Mouse (Mus musculus) lung, adult 2 months (tissue): ENCODE results near the gene Ogfr. TPM values are rescaled to one million over a fixed set of nuclear protein-coding genes. Genes with fewer than 3 reads are reported as not detected.

Experiments used
- DNase-seq: peaks from one replicate; pipeline ENCODE4 v3.0.0; 2022
- H3K4me1 ChIP-seq: fragments of 200-500 bp; 2 replicates; pipeline ENCODE4 v1.6.1; 2011; ENCODE audit warnings: low read length; ENCODE audit not compliant: control insufficient read depth, insufficient read depth
- H3K4me3 ChIP-seq: fragments of 200-500 bp; replicated peaks from 2 replicates; pipeline ENCODE3; 2011; ENCODE audit warnings: low read depth, mild to moderate bottlenecking, control low read depth, low read length; ENCODE audit errors: extremely low read depth
- CTCF ChIP-seq: fragments of 200-500 bp; IDR thresholded peaks from 2 replicates; pipeline ENCODE4 v1.5.1; 2011; ENCODE audit warnings: mild to moderate bottlenecking, low read length, control low read depth; ENCODE audit not compliant: insufficient read depth
- POLR2A ChIP-seq: fragments of 200-500 bp; IDR thresholded peaks from 2 replicates; pipeline ENCODE4 v1.6.1; 2011; ENCODE audit warnings: low read depth, mild to moderate bottlenecking, control low read depth, low read length, borderline replicate concordance; ENCODE audit errors: extremely low read depth
- WGBS: fragments of 180-500 bp; shearing (Covaris S2); methylation state at CpG from one replicate; pipeline ENCODE4 v1.1.7; 2018; 5-methylcytosine and 5-hydroxymethylcytosine counted together
- polyA plus RNA-seq: library from polyadenylated mRNA; depleted of rRNA; stranded (reverse); fragments of >200 nt; gene quantifications from 2 replicates; pipeline ENCODE4 v1.2.3, GENCODE M21; 2012; rRNA removed

The Ogfr gene
- 36.2 and 37.7 TPM in 2 replicates for polyA plus RNA-seq

GRCm38 (mm10) chr2:180589123-180589831 is at the start of gene Ogfr:
TSS of gene Ogfr (plus strand) at chr2:180589245.
- TF ChIP-seq POLR2A = peak; percentile 80; the same call in 1 of the 2 replicates
- no peak for TF ChIP-seq CTCF

GRCm38 (mm10) chr2:180543675-180544074 is 45.4 kb upstream of the Ogfr start:
- DNase-seq = no peak
- 75% methylated on average over 2 of the region's 2 CpGs for WGBS
- Histone ChIP-seq H3K4me1 (no peaks in the 10 kb centered on the region), H3K4me3 (no peak overlapping the region)
- TF ChIP-seq POLR2A (no peak), CTCF (no peak)

More at GRCm38 (mm10) chr2:180589123-180589831, at the start of gene Ogfr:
- WGBS = under 1% methylated on average over 67 of the region's 67 CpGs
- Histone ChIP-seq H3K4me3 (peak within 1 kb of the TSS; percentile 100), H3K4me1 (peaks cover 5% of the 10 kb centered on the region; the same call in 1 of the 2 replicates)
- DNase-seq = peak; percentile 85

GRCm38 (mm10) chr2:180545046-180545445 is 44.0 kb upstream of the Ogfr start:
- no peak for DNase-seq
- TF ChIP-seq POLR2A = no peak
- no peak for TF ChIP-seq CTCF
- H3K4me1 ChIP-seq = no peaks in the 10 kb centered on the region
- H3K4me3 ChIP-seq = no peak overlapping the region
- 57% methylated on average over 18 of the region's 18 CpGs for WGBS

GRCm38 (mm10) chr2:180547384-180548106 is 41.5 kb upstream of the Ogfr start:
- Histone ChIP-seq H3K4me3 (no peak overlapping the region), H3K4me1 (no peaks in the 10 kb centered on the region)
- DNase-seq = no peak
- no peak for TF ChIP-seq POLR2A
- no peak for TF ChIP-seq CTCF
- 21% methylated on average over 8 of the region's 8 CpGs for WGBS

GRCm38 (mm10) chr2:180552340-180552739 is 36.7 kb upstream of the Ogfr start:
- no peak for DNase-seq
- 78% methylated on average over 3 of the region's 3 CpGs for WGBS
- Histone ChIP-seq H3K4me3 (no peak overlapping the region), H3K4me1 (no peaks in the 10 kb centered on the region)
- no peak for TF ChIP-seq CTCF
- TF ChIP-seq POLR2A = no peak

- DNase-seq = no peak
- TF ChIP-seq CTCF (no peak), POLR2A (no peak)
- 50% methylated on average over 3 of the region's 3 CpGs for WGBS
- no peaks in the 10 kb centered on the region for H3K4me1 ChIP-seq
- no peak overlapping the region for H3K4me3 ChIP-seq
These were observed 33.8 kb upstream of the Ogfr start for GRCm38 (mm10) chr2:180555219-180555618.

GRCm38 (mm10) chr2:180556470-180556869 is 32.6 kb upstream of the Ogfr start:
- DNase-seq = no peak
- WGBS = 41% methylated on average over 3 of the region's 3 CpGs
- Histone ChIP-seq H3K4me1 (no peaks in the 10 kb centered on the region), H3K4me3 (no peak overlapping the region)
- no peak for TF ChIP-seq POLR2A
- no peak for TF ChIP-seq CTCF

- DNase-seq = no peak
These were observed 28.8 kb upstream of the Ogfr start for GRCm38 (mm10) chr2:180560245-180560644.

GRCm38 (mm10) chr2:180562146-180562545 is 26.9 kb upstream of the Ogfr start:
- no peak overlapping the region for H3K4me3 ChIP-seq
- H3K4me1 ChIP-seq = no peaks in the 10 kb centered on the region
- WGBS = 40% methylated on average over 5 of the region's 5 CpGs
- no peak for TF ChIP-seq CTCF
- no peak for TF ChIP-seq POLR2A
- no peak for DNase-seq

More at GRCm38 (mm10) chr2:180560245-180560644, 28.8 kb upstream of the Ogfr start:
- TF ChIP-seq CTCF (peak; percentile 41), POLR2A (no peak)
- Histone ChIP-seq H3K4me1 (no peaks in the 10 kb centered on the region), H3K4me3 (no peak overlapping the region)
- 51% methylated on average over 5 of the region's 5 CpGs for WGBS

GRCm38 (mm10) chr2:180563296-180563695 is 25.7 kb upstream of the Ogfr start:
- 60% methylated on average over 6 of the region's 6 CpGs for WGBS
- no peak for DNase-seq
- H3K4me3 ChIP-seq = no peak overlapping the region
- no peaks in the 10 kb centered on the region for H3K4me1 ChIP-seq
- TF ChIP-seq CTCF = no peak
- TF ChIP-seq POLR2A = no peak
